Mouse (Mus musculus) cerebellum, postnatal 14 days (tissue): Measurements from ENCODE around the gene Fam205a4.
"Not testable (repeated sequence)": the region's sequence is repeated elsewhere in the genome, so short reads cannot be mapped to it uniquely, and the experiment has no call there.

Source experiments
- DNase-seq, 2 experiments: peaks; one replicate each; pipeline ENCODE4 v3.0.0; 2021; ENCODE audit warnings: mixed read lengths in 2 of 2

Gene Fam205a4

GRCm38 (mm10) chr4:41965758-41966157, at the start of gene Fam205a4:
TSS of gene Fam205a4 (plus strand) at chr4:41966058.
- DNase-seq: not testable (repeated sequence)

GRCm38 (mm10) chr4:41941272-41941671, 24.6 kb upstream of the Fam205a4 start, which contains the start of gene Gm20878:
TSS of gene Gm20878 (plus strand) at chr4:41941572.
- not testable (repeated sequence) for DNase-seq
